In genomic region chr4:121216216-121216615, GRCm38 (mm10) we compare ENCODE assay signal across 12 mouse cellular contexts.
"Had no signal": no experiment of that assay in that cellular context is flagged by ENCODE, and none has a peak within 500 bp of the region (broad histone marks: within the 10 kb centered on the region; RNA-seq: fewer than 3 reads in every experiment).

No protein-coding gene starts in this region.

- H3K9ac ChIP-seq: kidney, embryonic 15.5 days; limb, embryonic 15.5 days; liver, embryonic 12.5 days; stomach, embryonic 15.5 days had no signal

- H3K27ac ChIP-seq: kidney, embryonic 15.5 days; left cerebral cortex, adult 2 months; limb, embryonic 15.5 days; liver, embryonic 12.5 days; stomach, embryonic 15.5 days had no signal

- H3K27me3 ChIP-seq: limb, embryonic 15.5 days; stomach, embryonic 15.5 days had no signal

- DNase-seq: kidney, postnatal 14 days; lung, embryonic 14.5 days; lung, postnatal 10 days; lung, postnatal 4 days; right cerebral cortex, postnatal 14 days; thymus, postnatal 4 days had no signal

- ATAC-seq: liver, embryonic 12.5 days had no signal

- H3K9me3 ChIP-seq: kidney, embryonic 15.5 days; limb, embryonic 15.5 days; liver, embryonic 12.5 days; midbrain, embryonic 12.5 days; stomach, embryonic 15.5 days had no signal

- H3K36me3 ChIP-seq: kidney, embryonic 15.5 days; limb, embryonic 15.5 days; midbrain, embryonic 12.5 days; stomach, embryonic 15.5 days had no signal
